Mouse (Mus musculus): ENCODE results near the gene AI481877. TPM values are rescaled to one million over a fixed set of nuclear protein-coding genes. Genes with fewer than 3 reads are reported as not detected.
A peak's percentile ranks its signal among the peaks of the same experiment; 100 is the strongest.

AI481877 gene
- polyA plus RNA-seq, 1 experiment = not detected

GRCm38 (mm10) chr4:59167251-59167847 is 28.6 kb upstream of the AI481877 start:
- no peak for TF ChIP-seq CTCF (IDR thresholded peaks at IDR 0.05; ENCODE audit: borderline replicate concordance, extremely low read depth, insufficient read depth, insufficient read length)
- no peak for TF ChIP-seq POLR2A (IDR thresholded peaks at IDR 0.05; ENCODE audit: borderline replicate concordance, extremely low read depth, insufficient read depth, insufficient read length, poor library complexity, severe bottlenecking)

GRCm38 (mm10) chr4:59164034-59164433 is 25.3 kb upstream of the AI481877 start:
- TF ChIP-seq POLR2A (IDR thresholded peaks at IDR 0.05; ENCODE audit: borderline replicate concordance, extremely low read depth, insufficient read depth, insufficient read length, poor library complexity, severe bottlenecking) (no peak), CTCF (IDR thresholded peaks at IDR 0.05; ENCODE audit: borderline replicate concordance, extremely low read depth, insufficient read depth, insufficient read length) (no peak)
- DNase-seq (ENCODE audit: low read depth) = no peak

More at GRCm38 (mm10) chr4:59167251-59167847, 28.6 kb upstream of the AI481877 start:
- DNase-seq (ENCODE audit: low read depth) = no peak

GRCm38 (mm10) chr4:59160959-59161670 is 22.3 kb upstream of the AI481877 start:
- DNase-seq (ENCODE audit: low read depth) = no peak
- TF ChIP-seq CTCF (IDR thresholded peaks at IDR 0.05; ENCODE audit: borderline replicate concordance, extremely low read depth, insufficient read depth, insufficient read length) (no peak), POLR2A (IDR thresholded peaks at IDR 0.05; ENCODE audit: borderline replicate concordance, extremely low read depth, insufficient read depth, insufficient read length, poor library complexity, severe bottlenecking) (no peak)

GRCm38 (mm10) chr4:59160289-59160688 is 21.5 kb upstream of the AI481877 start:
- no peak for TF ChIP-seq POLR2A (IDR thresholded peaks at IDR 0.05; ENCODE audit: borderline replicate concordance, extremely low read depth, insufficient read depth, insufficient read length, poor library complexity, severe bottlenecking)
- TF ChIP-seq CTCF (IDR thresholded peaks at IDR 0.05; ENCODE audit: borderline replicate concordance, extremely low read depth, insufficient read depth, insufficient read length) = no peak
- no peak for DNase-seq (ENCODE audit: low read depth)

GRCm38 (mm10) chr4:59157654-59158053 is 18.9 kb upstream of the AI481877 start:
- DNase-seq (ENCODE audit: low read depth) = no peak
- no peak for TF ChIP-seq POLR2A (IDR thresholded peaks at IDR 0.05; ENCODE audit: borderline replicate concordance, extremely low read depth, insufficient read depth, insufficient read length, poor library complexity, severe bottlenecking)
- TF ChIP-seq CTCF (IDR thresholded peaks at IDR 0.05; ENCODE audit: borderline replicate concordance, extremely low read depth, insufficient read depth, insufficient read length) = no peak

- peak; percentile 7 for DNase-seq (ENCODE audit: low read depth)
- no peak for TF ChIP-seq POLR2A (IDR thresholded peaks at IDR 0.05; ENCODE audit: borderline replicate concordance, extremely low read depth, insufficient read depth, insufficient read length, poor library complexity, severe bottlenecking)
These were observed 18.3 kb upstream of the AI481877 start for GRCm38 (mm10) chr4:59156897-59157592.

GRCm38 (mm10) chr4:59151953-59152352 is 13.2 kb upstream of the AI481877 start:
- TF ChIP-seq POLR2A (IDR thresholded peaks at IDR 0.05; ENCODE audit: borderline replicate concordance, extremely low read depth, insufficient read depth, insufficient read length, poor library complexity, severe bottlenecking) = no peak
- no peak for TF ChIP-seq CTCF (IDR thresholded peaks at IDR 0.05; ENCODE audit: borderline replicate concordance, extremely low read depth, insufficient read depth, insufficient read length)
- DNase-seq (ENCODE audit: low read depth) = no peak

GRCm38 (mm10) chr4:59150907-59151306 is 12.1 kb upstream of the AI481877 start:
- no peak for DNase-seq (ENCODE audit: low read depth)
- no peak for TF ChIP-seq CTCF (IDR thresholded peaks at IDR 0.05; ENCODE audit: borderline replicate concordance, extremely low read depth, insufficient read depth, insufficient read length)
- no peak for TF ChIP-seq POLR2A (IDR thresholded peaks at IDR 0.05; ENCODE audit: borderline replicate concordance, extremely low read depth, insufficient read depth, insufficient read length, poor library complexity, severe bottlenecking)

- DNase-seq (ENCODE audit: low read depth) = no peak
- no peak for TF ChIP-seq CTCF (IDR thresholded peaks at IDR 0.05; ENCODE audit: borderline replicate concordance, extremely low read depth, insufficient read depth, insufficient read length)
- no peak for TF ChIP-seq POLR2A (IDR thresholded peaks at IDR 0.05; ENCODE audit: borderline replicate concordance, extremely low read depth, insufficient read depth, insufficient read length, poor library complexity, severe bottlenecking)
These were observed 10.3 kb upstream of the AI481877 start for GRCm38 (mm10) chr4:59149043-59149442.

- TF ChIP-seq POLR2A (IDR thresholded peaks at IDR 0.05; ENCODE audit: borderline replicate concordance, extremely low read depth, insufficient read depth, insufficient read length, poor library complexity, severe bottlenecking) (no peak), CTCF (IDR thresholded peaks at IDR 0.05; ENCODE audit: borderline replicate concordance, extremely low read depth, insufficient read depth, insufficient read length) (no peak)
- DNase-seq (ENCODE audit: low read depth) = no peak
These were observed 9.8 kb downstream of the AI481877 start for GRCm38 (mm10) chr4:59128935-59129334.

GRCm38 (mm10) chr4:59125053-59125452 is 13.7 kb downstream of the AI481877 start:
- no peak for TF ChIP-seq CTCF (IDR thresholded peaks at IDR 0.05; ENCODE audit: borderline replicate concordance, extremely low read depth, insufficient read depth, insufficient read length)
- DNase-seq (ENCODE audit: low read depth) = no peak

- TF ChIP-seq POLR2A (IDR thresholded peaks at IDR 0.05; ENCODE audit: borderline replicate concordance, extremely low read depth, insufficient read depth, insufficient read length, poor library complexity, severe bottlenecking) = no peak
- TF ChIP-seq CTCF (IDR thresholded peaks at IDR 0.05; ENCODE audit: borderline replicate concordance, extremely low read depth, insufficient read depth, insufficient read length) = no peak
- no peak for DNase-seq (ENCODE audit: low read depth)
These were observed 15.2 kb downstream of the AI481877 start for GRCm38 (mm10) chr4:59123557-59123956.
